Mouse (Mus musculus) lung, postnatal 0 days (tissue): ENCODE results near the gene Mcoln2. TPM values are rescaled to one million over a fixed set of nuclear protein-coding genes. Genes with fewer than 3 reads are reported as not detected.
"Not testable (repeated sequence)": the region's sequence is repeated elsewhere in the genome, so short reads cannot be mapped to it uniquely, and the experiment has no call there.

ENCODE experiments used
- ATAC-seq: fragments of 200-750 bp; cut with Nextera tagmentation; 2 replicates; pipeline ENCODE4 v1.8.0; 2017; ENCODE audit warnings: moderate library complexity
- DNase-seq: peaks from one replicate; pipeline ENCODE4 v3.0.0-alpha.2; 2016; ENCODE audit warnings: low spot score
- H3K27ac ChIP-seq: fragments of 300-500 bp; sonication (generic); 2 replicates; pipeline ENCODE4 v1.5.1; 2014; ENCODE audit warnings: antibody characterized with exemption, mild to moderate bottlenecking, low read length, mixed read lengths
- H3K27me3 ChIP-seq: fragments of 300-500 bp; sonication (generic); replicated peaks from 2 replicates; pipeline ENCODE4 v1.6.1; 2014; ENCODE audit warnings: low read length, mixed read lengths; ENCODE audit not compliant: insufficient read depth
- H3K36me3 ChIP-seq: fragments of 300-500 bp; sonication (generic); 2 replicates; pipeline ENCODE4 v1.6.1; 2014; ENCODE audit warnings: low read length, mixed read lengths; ENCODE audit not compliant: insufficient read depth
- H3K4me1 ChIP-seq: fragments of 300-500 bp; sonication (generic); 2 replicates; pipeline ENCODE4 v1.6.1; 2014; ENCODE audit warnings: antibody characterized with exemption, low read depth, low read length, mixed read lengths; ENCODE audit not compliant: insufficient read depth
- H3K4me2 ChIP-seq: fragments of 300-500 bp; sonication (generic); replicated peaks from 2 replicates; pipeline ENCODE4 v1.6.1; 2014; ENCODE audit warnings: low read depth, mild to moderate bottlenecking, low read length, moderate library complexity, mixed read lengths
- H3K4me3 ChIP-seq: fragments of 300-500 bp; sonication (generic); 2 replicates; pipeline ENCODE4 v1.5.1; 2014; ENCODE audit warnings: low read depth, low read length
- H3K9ac ChIP-seq: fragments of 300-500 bp; sonication (generic); replicated peaks from 2 replicates; pipeline ENCODE4 v1.6.1; 2014; ENCODE audit warnings: low read depth, mild to moderate bottlenecking
- H3K9me3 ChIP-seq: fragments of 300-500 bp; sonication (generic); 2 replicates; pipeline ENCODE4 v1.6.1; 2016; ENCODE audit warnings: low read length, mixed read lengths
- CTCF ChIP-seq: IDR thresholded peaks from 2 replicates; pipeline ENCODE4 v1.5.1; 2016; ENCODE audit warnings: antibody characterized with exemption, mild to moderate bottlenecking
- EP300 ChIP-seq: IDR thresholded peaks from 2 replicates; pipeline ENCODE4 v1.6.1; 2016; ENCODE audit warnings: antibody characterized with exemption, mild to moderate bottlenecking, control low read depth
- WGBS: fragments of 180-500 bp; shearing (Covaris S2); extraction: QIAGEN DNeasy Blood & Tissue Kit; methylation state at CpG from one replicate; pipeline ENCODE4 v1.1.7; 2014; 5-methylcytosine and 5-hydroxymethylcytosine counted together
- polyA plus RNA-seq: library from polyadenylated mRNA; unstranded; fragments of >200 nt; fragmentation: Nextera tagmentation; extraction: Ambion mirVana; gene quantifications from 2 replicates; pipeline ENCODE4 v1.2.1, GENCODE M21; 2015

The Mcoln2 gene
- polyA plus RNA-seq, 1 experiment from 2014 or later, result 0.25 TPM

DNA sequence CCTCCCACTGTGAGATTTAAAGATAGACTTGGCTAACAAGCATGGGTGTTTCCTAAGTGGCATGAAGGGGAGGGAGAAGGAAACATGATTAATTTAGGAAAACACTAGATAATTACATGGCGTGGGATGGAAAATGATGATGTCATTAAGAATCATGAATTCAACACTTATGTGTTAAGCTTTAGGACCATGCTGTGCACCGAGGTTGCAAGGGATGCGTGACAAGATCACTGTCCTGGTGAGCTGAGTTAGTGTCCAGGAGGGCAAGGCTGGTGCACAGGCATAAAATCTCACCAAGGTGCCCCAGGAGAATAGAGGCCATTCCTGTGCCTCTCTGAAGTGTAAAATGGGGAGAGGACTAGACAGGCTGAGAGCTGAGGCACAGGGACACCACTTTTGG is 49.9 kb downstream of the Mcoln2 start:
- ATAC-seq, result no peak
- Histone ChIP-seq H3K27ac (no peak overlapping the region), H3K9ac (no peak overlapping the region), H3K9me3 (no peaks in the 10 kb centered on the region), H3K36me3 (no peaks in the 10 kb centered on the region), H3K4me3 (no peak overlapping the region), H3K4me1 (no peaks in the 10 kb centered on the region), H3K27me3 (no peaks in the 10 kb centered on the region), H3K4me2 (no peak overlapping the region)
- no peak for DNase-seq
- TF ChIP-seq EP300 (no peak), CTCF (no peak)
- 74% methylated on average over 3 of the region's 3 CpGs for WGBS

GRCm38 (mm10) chr3:146204375-146204774 is 54.7 kb downstream of the Mcoln2 start:
- H3K27me3 ChIP-seq, result no peaks in the 10 kb centered on the region
- no peak overlapping the region for H3K4me3 ChIP-seq
- H3K27ac ChIP-seq, result no peak overlapping the region
- no peaks in the 10 kb centered on the region for H3K36me3 ChIP-seq
- DNase-seq (no peak), ATAC-seq (no peak)
- H3K4me1 ChIP-seq, result no peaks in the 10 kb centered on the region
- no peaks in the 10 kb centered on the region for H3K9me3 ChIP-seq
- TF ChIP-seq CTCF (no peak), EP300 (no peak)
- H3K4me2 ChIP-seq, result no peak overlapping the region
- no peak overlapping the region for H3K9ac ChIP-seq
- 9% methylated on average over 2 of the region's 2 CpGs for WGBS

GRCm38 (mm10) chr3:146205305-146205704 is 55.7 kb downstream of the Mcoln2 start:
- TF ChIP-seq CTCF (no peak), EP300 (no peak)
- no peaks in the 10 kb centered on the region for H3K27me3 ChIP-seq
- H3K4me1 ChIP-seq, result no peaks in the 10 kb centered on the region
- 28% methylated on average over 11 of the region's 11 CpGs for WGBS
- DNase-seq, result no peak
- ATAC-seq, result no peak
- H3K36me3 ChIP-seq, result no peaks in the 10 kb centered on the region
- no peaks in the 10 kb centered on the region for H3K9me3 ChIP-seq
- no peak overlapping the region for H3K27ac ChIP-seq
- no peak overlapping the region for H3K4me3 ChIP-seq
- H3K4me2 ChIP-seq, result no peak overlapping the region
- H3K9ac ChIP-seq, result no peak overlapping the region

DNA sequence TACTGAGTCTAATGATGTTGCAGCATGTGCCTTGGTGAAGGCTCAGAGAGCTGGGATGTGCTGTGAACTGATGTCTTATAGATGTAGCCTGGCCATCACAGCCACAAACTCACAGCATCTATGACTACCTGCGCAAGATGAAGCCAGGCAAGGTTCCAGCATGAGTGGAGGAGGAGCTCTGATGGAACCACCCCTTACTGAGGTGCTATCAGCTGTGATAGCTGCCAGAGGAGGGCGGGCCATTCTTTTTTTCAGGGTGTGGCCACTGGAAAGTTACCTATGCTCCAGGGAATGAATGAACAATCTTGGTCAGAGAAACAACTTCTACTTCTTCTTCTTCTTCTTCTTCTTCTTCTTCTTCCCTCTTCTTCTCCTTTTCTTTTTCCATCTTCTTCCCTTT is 57.0 kb downstream of the Mcoln2 start:
- Histone ChIP-seq H3K9ac (no peak overlapping the region), H3K27ac (no peak overlapping the region), H3K9me3 (no peaks in the 10 kb centered on the region), H3K4me2 (no peak overlapping the region), H3K4me1 (no peaks in the 10 kb centered on the region), H3K4me3 (no peak overlapping the region), H3K27me3 (no peaks in the 10 kb centered on the region), H3K36me3 (no peaks in the 10 kb centered on the region)
- TF ChIP-seq CTCF (no peak), EP300 (no peak)
- DNase-seq, result no peak
- ATAC-seq, result no peak
- WGBS, result 84% methylated on average over 2 of the region's 2 CpGs

- ATAC-seq, result no peak
- Histone ChIP-seq H3K9ac (no peak overlapping the region), H3K4me3 (no peak overlapping the region), H3K4me2 (no peak overlapping the region), H3K9me3 (no peaks in the 10 kb centered on the region), H3K4me1 (no peaks in the 10 kb centered on the region), H3K27me3 (no peaks in the 10 kb centered on the region), H3K36me3 (no peaks in the 10 kb centered on the region), H3K27ac (no peak overlapping the region)
- no peak for TF ChIP-seq CTCF
- no peak for TF ChIP-seq EP300
- WGBS, result 42% methylated on average over 2 of the region's 2 CpGs
- no peak for DNase-seq
Measured at GRCm38 (mm10) chr3:146207440-146207839, 57.8 kb downstream of the Mcoln2 start.

DNA sequence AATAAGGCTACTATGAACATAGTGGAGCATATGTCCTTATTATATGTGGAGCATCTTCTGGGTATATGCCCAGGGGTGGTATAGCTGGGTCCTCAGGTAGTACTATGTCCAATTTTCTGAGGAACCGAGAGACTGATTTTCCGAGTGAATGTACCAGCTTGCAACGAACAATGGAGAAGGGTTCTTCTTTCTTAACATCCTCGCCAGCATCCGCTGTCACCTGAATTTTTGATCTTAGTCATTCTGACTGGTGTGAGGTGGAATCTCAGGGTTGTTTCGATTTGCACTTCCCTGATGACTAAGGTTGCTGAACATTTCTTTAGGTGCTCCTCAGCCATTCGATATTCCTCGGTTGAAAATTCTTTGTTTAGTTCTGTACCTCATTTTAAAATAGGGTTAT is 60.1 kb downstream of the Mcoln2 start:
- ATAC-seq, DNase-seq, H3K27ac ChIP-seq, H3K36me3 ChIP-seq, H3K4me2 ChIP-seq, H3K4me1 ChIP-seq, H3K27me3 ChIP-seq, H3K4me3 ChIP-seq, H3K9me3 ChIP-seq, H3K9ac ChIP-seq: not testable (repeated sequence)
- 93% methylated on average over 8 of the region's 8 CpGs for WGBS

- no peak for DNase-seq
- Histone ChIP-seq H3K4me2 (no peak overlapping the region), H3K4me1 (no peaks in the 10 kb centered on the region), H3K27me3 (no peaks in the 10 kb centered on the region), H3K4me3 (no peak overlapping the region), H3K27ac (no peak overlapping the region), H3K9ac (no peak overlapping the region), H3K36me3 (no peaks in the 10 kb centered on the region), H3K9me3 (no peaks in the 10 kb centered on the region)
- TF ChIP-seq CTCF (no peak), EP300 (no peak)
- ATAC-seq, result no peak
- WGBS, result 92% methylated on average over 4 of the region's 4 CpGs
Measured at GRCm38 (mm10) chr3:146211141-146211747, 61.6 kb downstream of the Mcoln2 start.
